Comparison of ENCODE assay signal across 18 mouse cellular contexts in genomic region chr19:44644376-44644775, GRCm38 (mm10).
"Had no signal": no experiment of that assay in that cellular context is flagged by ENCODE, and none has a peak within 500 bp of the region (broad histone marks: within the 10 kb centered on the region; RNA-seq: fewer than 3 reads in every experiment).

No protein-coding gene starts in this region.

- H3K4me2 ChIP-seq: lung, embryonic 14.5 days; midbrain, embryonic 13.5 days; neural tube, embryonic 12.5 days; neural tube, embryonic 15.5 days had no signal

- H3K27ac ChIP-seq: midbrain, embryonic 10.5 days; midbrain, embryonic 13.5 days; neural tube, embryonic 12.5 days; neural tube, embryonic 15.5 days had no signal

- H3K9me3 ChIP-seq: midbrain, embryonic 10.5 days; midbrain, embryonic 13.5 days; neural tube, embryonic 12.5 days; neural tube, embryonic 15.5 days had no signal

- DNase-seq: lung, adult 18-20 months; lung, embryonic 14.5 days; lung, postnatal 10 days; lung, postnatal 4 days; retina, postnatal 1 day; right cerebral cortex, adult 18-20 months; right cerebral cortex, postnatal 25 days; right cerebral cortex, postnatal 4 days; spleen, adult 18-20 months; thymus, adult 18-20 months; thymus, postnatal 14 days; thymus, postnatal 36 days had no signal

- ATAC-seq: midbrain, embryonic 13.5 days; midbrain, embryonic 16.5 days had no signal

- H3K4me3 ChIP-seq: midbrain, embryonic 10.5 days; midbrain, embryonic 13.5 days; myocyte; neural tube, embryonic 12.5 days; neural tube, embryonic 15.5 days had no signal

- H3K36me3 ChIP-seq: midbrain, embryonic 10.5 days; midbrain, embryonic 13.5 days; neural tube, embryonic 12.5 days; neural tube, embryonic 15.5 days had no signal

- H3K9ac ChIP-seq: lung, embryonic 14.5 days; midbrain, embryonic 13.5 days; neural tube, embryonic 12.5 days; neural tube, embryonic 15.5 days had no signal
